Mouse (Mus musculus) thymus, adult 2 months (tissue): Measurements from ENCODE around the gene Scamp3. TPM values are rescaled to one million over a fixed set of nuclear protein-coding genes. Genes with fewer than 3 reads are reported as not detected.

Experiments used
- DNase-seq: peaks from one replicate; pipeline ENCODE4 v3.0.0; 2021
- H3K27ac ChIP-seq: fragments of 200-500 bp; 2 replicates; pipeline ENCODE4 v1.5.1; 2012; ENCODE audit warnings: low read length, control low read depth; ENCODE audit not compliant: control insufficient read depth, insufficient read depth
- H3K27me3 ChIP-seq: fragments of 200-500 bp; 2 replicates; pipeline ENCODE4 v1.6.1; 2012; ENCODE audit warnings: mild to moderate bottlenecking, low read length, moderate library complexity, mixed read lengths; ENCODE audit not compliant: control insufficient read depth, insufficient read depth
- H3K36me3 ChIP-seq: fragments of 200-500 bp; 2 replicates; pipeline ENCODE4 v1.6.1; 2012; ENCODE audit warnings: mild to moderate bottlenecking, low read length, moderate library complexity; ENCODE audit not compliant: control insufficient read depth, insufficient read depth
- H3K4me1 ChIP-seq: fragments of 200-500 bp; replicated peaks from 2 replicates; pipeline ENCODE4 v1.6.1; 2012; ENCODE audit warnings: low read length; ENCODE audit not compliant: control insufficient read depth, insufficient read depth
- H3K4me3 ChIP-seq: fragments of 200-500 bp; 2 replicates; pipeline ENCODE4 v1.5.1; 2012; ENCODE audit warnings: mild to moderate bottlenecking, low read length, control low read depth, moderate library complexity; ENCODE audit not compliant: control insufficient read depth, insufficient read depth
- CTCF ChIP-seq: fragments of 200-500 bp; IDR thresholded peaks from 2 replicates; pipeline ENCODE4 v1.5.1; 2012; ENCODE audit warnings: mild to moderate bottlenecking, control low read depth, low read length, moderate library complexity, borderline replicate concordance; ENCODE audit not compliant: control insufficient read depth, poor library complexity, insufficient read depth; ENCODE audit errors: extremely low read depth
- POLR2A ChIP-seq: fragments of 200-500 bp; IDR thresholded peaks from 2 replicates; pipeline ENCODE4 v1.6.1; 2012; ENCODE audit warnings: mild to moderate bottlenecking, low read length, control low read depth, moderate library complexity; ENCODE audit not compliant: control insufficient read depth, poor library complexity, insufficient read depth; ENCODE audit errors: extremely low read depth
- WGBS: fragments of 180-500 bp; shearing (Covaris S2); methylation state at CpG from one replicate; pipeline ENCODE4 v1.1.7; 2018; 5-methylcytosine and 5-hydroxymethylcytosine counted together
- polyA plus RNA-seq: library from polyadenylated mRNA; depleted of rRNA; stranded (reverse); fragments of >200 nt; gene quantifications from 2 replicates; pipeline ENCODE4 v1.2.3, GENCODE M21; 2012

Gene Scamp3
- polyA plus RNA-seq, 1 experiment: 240 TPM

GRCm38 (mm10) chr3:89183058-89183958 is 6.0 kb downstream of the Scamp3 start, which contains the start of gene Fam189b:
Gene Fam189b (plus strand): TSS chr3:89183143.
- TF ChIP-seq POLR2A (peak; percentile 78; the same call in 1 of the 2 replicates), CTCF (peak; percentile 54; the same call in 1 of the 2 replicates)
- peak; percentile 89 for DNase-seq
- 8% methylated on average over 39 of the region's 39 CpGs for WGBS
- H3K4me1 ChIP-seq: peaks cover 56% of the 10 kb centered on the region
- peaks cover 11% of the 10 kb centered on the region; the same call in 1 of the 2 replicates for H3K36me3 ChIP-seq
- peak within 1 kb of the TSS; percentile 49 for H3K27ac ChIP-seq
- H3K27me3 ChIP-seq: no peaks in the 10 kb centered on the region
- peak within 1 kb of the TSS; percentile 62 for H3K4me3 ChIP-seq

DNA sequence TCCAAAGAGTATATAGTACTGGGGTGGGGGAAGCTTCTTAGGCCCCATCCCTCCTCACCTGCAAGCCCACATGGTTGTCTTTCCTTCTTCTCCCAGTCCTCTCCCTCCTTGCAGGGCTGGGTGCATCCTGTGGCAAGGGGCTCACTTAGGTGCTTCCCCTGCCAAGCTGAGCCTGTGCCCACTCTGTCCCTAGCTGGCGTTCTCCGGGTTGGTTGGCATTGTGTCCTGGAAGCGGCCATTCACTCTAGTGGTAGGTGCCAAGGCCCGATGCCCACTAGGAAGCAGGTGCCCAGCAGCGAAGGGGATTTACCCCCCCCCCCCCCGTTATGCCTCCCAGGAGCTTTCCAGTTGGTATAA is 6.7 kb downstream of the Scamp3 start:
- TF ChIP-seq CTCF: no peak
- no peak for TF ChIP-seq POLR2A
- WGBS: 72% methylated on average over 6 of the region's 6 CpGs

GRCm38 (mm10) chr3:89187197-89187596 is 9.9 kb downstream of the Scamp3 start:
- peak; percentile 40; the same call in 1 of the 2 replicates for TF ChIP-seq POLR2A
- TF ChIP-seq CTCF: no peak
- Histone ChIP-seq H3K36me3 (no peaks in the 10 kb centered on the region; the same call in 1 of the 2 replicates), H3K4me3 (peak overlapping the region; percentile 58), H3K4me1 (peaks cover 67% of the 10 kb centered on the region), H3K27me3 (no peaks in the 10 kb centered on the region), H3K27ac (peak overlapping the region; percentile 93)
- peak; percentile 77 for DNase-seq
- WGBS: 26% methylated on average over 23 of the region's 23 CpGs

More for the DNA sequence above, 6.7 kb downstream of the Scamp3 start:
- Histone ChIP-seq H3K27me3 (no peaks in the 10 kb centered on the region), H3K4me3 (peak overlapping the region; percentile 62), H3K36me3 (peaks cover 11% of the 10 kb centered on the region; the same call in 1 of the 2 replicates), H3K4me1 (peaks cover 59% of the 10 kb centered on the region), H3K27ac (no peak overlapping the region; the same call in 1 of the 2 replicates)
- no peak for DNase-seq

DNA sequence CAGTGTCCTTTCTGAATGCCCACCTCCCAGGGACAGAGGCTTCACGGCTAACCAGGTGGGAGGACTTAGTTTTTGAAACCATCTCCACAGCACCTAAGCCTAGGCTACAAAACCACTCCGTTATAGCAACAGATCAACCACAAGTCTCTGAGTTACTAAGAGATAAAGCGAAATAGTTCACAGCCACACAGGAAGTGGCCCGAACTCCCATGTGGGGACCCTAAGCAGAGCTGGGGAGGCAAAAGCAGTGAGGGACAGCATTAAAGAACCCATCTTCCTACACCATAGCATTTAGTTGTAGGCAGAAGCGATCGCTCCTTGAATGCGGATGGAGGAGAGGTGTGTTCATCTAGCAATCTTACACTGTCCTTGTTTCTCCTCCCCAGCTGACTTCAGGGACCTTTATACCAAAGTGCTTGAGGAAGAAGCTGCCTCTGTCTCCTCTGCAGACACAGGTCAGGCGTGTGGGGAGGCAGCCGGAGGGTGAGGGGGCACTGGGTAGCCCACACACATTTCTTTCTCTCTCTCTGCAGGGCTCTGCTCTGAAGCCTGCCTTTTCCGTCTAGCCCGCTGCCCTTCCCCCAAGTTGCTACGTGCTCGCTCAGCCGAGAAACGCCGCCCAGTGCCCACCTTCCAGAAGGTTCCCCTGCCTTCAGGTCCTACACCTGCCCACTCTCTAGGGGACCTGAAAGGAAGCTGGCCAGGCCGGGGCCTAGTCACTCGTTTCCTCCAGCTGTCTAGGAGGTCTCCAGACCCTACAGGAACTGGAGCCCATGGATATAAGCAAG is 10.6 kb downstream of the Scamp3 start:
- DNase-seq: peak; percentile 65
- Histone ChIP-seq H3K36me3 (no peaks in the 10 kb centered on the region), H3K27me3 (no peaks in the 10 kb centered on the region), H3K27ac (peak overlapping the region; percentile 93), H3K4me1 (peaks cover 60% of the 10 kb centered on the region), H3K4me3 (peak overlapping the region; percentile 58)
- no peak for TF ChIP-seq CTCF
- no peak; the same call in 1 of the 2 replicates for TF ChIP-seq POLR2A
- WGBS: 11% methylated on average over 18 of the region's 18 CpGs

- Histone ChIP-seq H3K36me3 (no peaks in the 10 kb centered on the region), H3K27me3 (no peaks in the 10 kb centered on the region), H3K4me3 (peak overlapping the region; percentile 58), H3K4me1 (peaks cover 58% of the 10 kb centered on the region), H3K27ac (peak overlapping the region; percentile 93)
- WGBS: 22% methylated on average over 12 of the region's 12 CpGs
- TF ChIP-seq CTCF (no peak), POLR2A (peak; percentile 17)
- peak; percentile 66 for DNase-seq
These were observed 11.2 kb downstream of the Scamp3 start for GRCm38 (mm10) chr3:89188478-89188875.

GRCm38 (mm10) chr3:89190436-89190835 is 13.2 kb downstream of the Scamp3 start:
- Histone ChIP-seq H3K27ac (peak overlapping the region; percentile 99), H3K27me3 (no peaks in the 10 kb centered on the region), H3K4me3 (peak overlapping the region; percentile 30), H3K4me1 (peaks cover 40% of the 10 kb centered on the region), H3K36me3 (no peaks in the 10 kb centered on the region)
- TF ChIP-seq CTCF: no peak
- TF ChIP-seq POLR2A: no peak
- WGBS: 2% methylated on average over 8 of the region's 8 CpGs
- peak; percentile 52 for DNase-seq

- no peak for DNase-seq
- Histone ChIP-seq H3K27me3 (no peaks in the 10 kb centered on the region), H3K27ac (no peak overlapping the region), H3K4me3 (no peak overlapping the region), H3K4me1 (peaks cover 29% of the 10 kb centered on the region), H3K36me3 (no peaks in the 10 kb centered on the region)
- TF ChIP-seq CTCF: no peak
- no peak for TF ChIP-seq POLR2A
- WGBS: 46% methylated on average over 1 of the region's 1 CpGs
These were observed 16.1 kb downstream of the Scamp3 start for GRCm38 (mm10) chr3:89193351-89193750.
